Mouse (Mus musculus) MEL (cell line): Measurements from ENCODE around the gene Cnn2. TPM values are rescaled to one million over a fixed set of nuclear protein-coding genes. Genes with fewer than 3 reads are reported as not detected.
A peak's percentile ranks its signal among the peaks of the same experiment; 100 is the strongest.

ENCODE experiments used
- DNase-seq: peaks from one replicate; pipeline ENCODE4 v3.0.0; 2011; ENCODE audit warnings: low read depth, low spot score
- H3K27ac ChIP-seq: 2 replicates; pipeline ENCODE4 v1.5.1; 2012; ENCODE audit warnings: low read depth, mild to moderate bottlenecking, control low read depth, low read length, moderate library complexity; ENCODE audit not compliant: control insufficient read depth
- H3K27me3 ChIP-seq, 2 experiments: fragments of 150-350 bp in 1 of 2; sonication (generic) in 1 of 2; 2 replicates each; pipeline ENCODE4 v1.6.1; 2012; ENCODE audit warnings: low read length in 2 of 2, mild to moderate bottlenecking in 2 of 2, improper control_type of control experiment in 1 of 2, moderate library complexity in 1 of 2; ENCODE audit not compliant: insufficient read depth in 2 of 2, control insufficient read depth in 1 of 2
- H3K36me3 ChIP-seq, 2 experiments: 2 replicates each; pipeline ENCODE4 v1.6.1; 2012 to 2014; ENCODE audit warnings: low read length in 2 of 2, improper control_type of control experiment in 1 of 2, inconsistent platforms in 1 of 2, mild to moderate bottlenecking in 1 of 2; ENCODE audit not compliant: insufficient read depth in 2 of 2, control insufficient read depth in 1 of 2
- H3K4me1 ChIP-seq, 2 experiments: fragments of 150-350 bp in 1 of 2; sonication (generic) in 1 of 2; 2 replicates each; pipeline ENCODE4 v1.6.1; 2012; ENCODE audit warnings: low read length in 2 of 2, improper control_type of control experiment in 1 of 2, mild to moderate bottlenecking in 1 of 2; ENCODE audit not compliant: insufficient read depth in 2 of 2, control insufficient read depth in 1 of 2
- H3K4me3 ChIP-seq, 2 experiments: fragments of 150-350 bp in 1 of 2; sonication (generic) in 1 of 2; 2 replicates each; pipeline ENCODE4 v1.5.1; 2012; ENCODE audit warnings: low read depth in 2 of 2, low read length in 2 of 2, mild to moderate bottlenecking in 2 of 2, moderate library complexity in 2 of 2, control low read depth in 1 of 2, improper control_type of control experiment in 1 of 2; ENCODE audit not compliant: control insufficient read depth in 1 of 2, insufficient read depth in 1 of 2
- H3K79me2 ChIP-seq: 2 replicates; pipeline ENCODE4 v1.6.1; 2012; ENCODE audit warnings: mild to moderate bottlenecking, low read length, moderate library complexity; ENCODE audit not compliant: control insufficient read depth, poor library complexity, insufficient read depth
- H3K9ac ChIP-seq: 2 replicates; pipeline ENCODE4 v1.6.1; 2012; ENCODE audit warnings: low read depth, mild to moderate bottlenecking, control low read depth, low read length, moderate library complexity; ENCODE audit not compliant: control insufficient read depth, poor library complexity, severe bottlenecking
- H3K9me3 ChIP-seq: fragments of 150-350 bp; sonication (generic); replicated peaks from 2 replicates; pipeline ENCODE4 v1.6.1; 2012; ENCODE audit warnings: mild to moderate bottlenecking, low read length, improper control_type of control experiment, moderate library complexity; ENCODE audit not compliant: insufficient read depth
- BHLHE40 ChIP-seq: IDR thresholded peaks from 2 replicates; pipeline ENCODE4 v1.6.1; 2012; ENCODE audit warnings: low read depth, mild to moderate bottlenecking, inconsistent platforms, low read length, improper control_type of control experiment, borderline replicate concordance
- CHD1 ChIP-seq: IDR thresholded peaks from 2 replicates; pipeline ENCODE4 v1.6.1; 2012; ENCODE audit warnings: low read depth, mild to moderate bottlenecking, inconsistent platforms, low read length, improper control_type of control experiment
- CHD2 ChIP-seq: IDR thresholded peaks from 2 replicates; pipeline ENCODE4 v1.6.1; 2011; ENCODE audit warnings: low read length, improper control_type of control experiment
- E2F4 ChIP-seq: IDR thresholded peaks from 2 replicates; pipeline ENCODE4 v1.6.1; 2011; ENCODE audit warnings: low read depth, low read length, improper control_type of control experiment, borderline replicate concordance
- ELF1 ChIP-seq: IDR thresholded peaks from 2 replicates; pipeline ENCODE4 v1.6.1; 2014; ENCODE audit warnings: low read depth, mild to moderate bottlenecking, inconsistent platforms, low read length, improper control_type of control experiment, moderate library complexity
- ETS1 ChIP-seq: IDR thresholded peaks from 2 replicates; pipeline ENCODE4 v1.6.1; 2012; ENCODE audit warnings: low read depth, mild to moderate bottlenecking, inconsistent platforms, low read length, improper control_type of control experiment, moderate library complexity
- GABPA ChIP-seq: IDR thresholded peaks from 2 replicates; pipeline ENCODE4 v1.6.1; 2012; ENCODE audit warnings: low read depth, mild to moderate bottlenecking, inconsistent platforms, low read length, improper control_type of control experiment, moderate library complexity
- GATA1 ChIP-seq: IDR thresholded peaks from 2 replicates; pipeline ENCODE4 v1.6.1; 2011; ENCODE audit warnings: low read depth, low read length, improper control_type of control experiment
- HCFC1 ChIP-seq: IDR thresholded peaks from 2 replicates; pipeline ENCODE4 v1.6.1; 2012; ENCODE audit warnings: low read depth, mild to moderate bottlenecking, inconsistent platforms, low read length, improper control_type of control experiment, moderate library complexity
- JUND ChIP-seq: IDR thresholded peaks from 2 replicates; pipeline ENCODE4 v1.6.1; 2011; ENCODE audit warnings: low read depth, mild to moderate bottlenecking, improper control_type of control experiment, low read length
- MAFK ChIP-seq: IDR thresholded peaks from 2 replicates; pipeline ENCODE4 v1.6.1; 2011; ENCODE audit warnings: low read depth, mild to moderate bottlenecking, low read length, improper control_type of control experiment, borderline replicate concordance
- MAX ChIP-seq: IDR thresholded peaks from 2 replicates; pipeline ENCODE4 v1.6.1; 2011; ENCODE audit warnings: low read length, improper control_type of control experiment
- MAZ ChIP-seq: IDR thresholded peaks from 2 replicates; pipeline ENCODE4 v1.6.1; 2012; ENCODE audit warnings: low read depth, mild to moderate bottlenecking, inconsistent platforms, low read length, improper control_type of control experiment
- MEF2A ChIP-seq: IDR thresholded peaks from 2 replicates; pipeline ENCODE4 v1.6.1; 2014; ENCODE audit warnings: low read depth, mild to moderate bottlenecking, inconsistent platforms, low read length, improper control_type of control experiment; ENCODE audit not compliant: poor library complexity, insufficient replicate concordance, severe bottlenecking; ENCODE audit errors: extremely low read depth
- MXI1 ChIP-seq: IDR thresholded peaks from 2 replicates; pipeline ENCODE4 v1.6.1; 2011; ENCODE audit warnings: mild to moderate bottlenecking, low read depth, low read length, improper control_type of control experiment
- MYB ChIP-seq: IDR thresholded peaks from 2 replicates; pipeline ENCODE4 v1.6.1; 2011; ENCODE audit warnings: mild to moderate bottlenecking, low read depth, low read length, improper control_type of control experiment
- NELFE ChIP-seq: IDR thresholded peaks from 2 replicates; pipeline ENCODE4 v1.6.1; 2011; ENCODE audit warnings: low read depth, low read length, improper control_type of control experiment
- NRF1 ChIP-seq: IDR thresholded peaks from 2 replicates; pipeline ENCODE4 v1.6.1; 2014; ENCODE audit warnings: low read depth, mild to moderate bottlenecking, inconsistent platforms, low read length, improper control_type of control experiment, moderate library complexity; ENCODE audit not compliant: poor library complexity, insufficient read depth, severe bottlenecking
- POLR2A ChIP-seq, 2 experiments: IDR thresholded peaks; 2 replicates each; pipeline ENCODE4 v1.6.1; 2011 to 2012; ENCODE audit warnings: low read length in 2 of 2, mild to moderate bottlenecking in 2 of 2, control low read depth in 1 of 2, improper control_type of control experiment in 1 of 2, low read depth in 1 of 2, moderate library complexity in 1 of 2; ENCODE audit not compliant: control insufficient read depth in 1 of 2, insufficient read depth in 1 of 2, poor library complexity in 1 of 2
- POLR2AphosphoS2 ChIP-seq: IDR thresholded peaks from 2 replicates; pipeline ENCODE4 v1.6.1; 2011; ENCODE audit warnings: low read length, improper control_type of control experiment
- POLR2AphosphoS5 ChIP-seq: IDR thresholded peaks from 2 replicates; pipeline ENCODE4 v1.6.1; 2012; ENCODE audit warnings: low read depth, borderline replicate concordance, mild to moderate bottlenecking, inconsistent platforms, low read length, moderate library complexity, mixed read lengths
- RAD21 ChIP-seq: IDR thresholded peaks from 2 replicates; pipeline ENCODE4 v1.6.1; 2011; ENCODE audit warnings: mild to moderate bottlenecking, low read depth, low read length, improper control_type of control experiment
- RCOR1 ChIP-seq: IDR thresholded peaks from 2 replicates; pipeline ENCODE4 v1.6.1; 2012; ENCODE audit warnings: low read depth, mild to moderate bottlenecking, inconsistent platforms, low read length, improper control_type of control experiment
- SMC3 ChIP-seq: IDR thresholded peaks from 2 replicates; pipeline ENCODE4 v1.6.1; 2011; ENCODE audit warnings: low read depth, low read length, improper control_type of control experiment
- TAL1 ChIP-seq: IDR thresholded peaks from 2 replicates; pipeline ENCODE4 v1.6.1; 2012; ENCODE audit warnings: mild to moderate bottlenecking, inconsistent platforms, low read length, moderate library complexity, mixed read lengths
- TBP ChIP-seq: IDR thresholded peaks from 2 replicates; pipeline ENCODE4 v1.8.0; 2011; ENCODE audit warnings: low read depth, low read length, improper control_type of control experiment
- TCF12 ChIP-seq: IDR thresholded peaks from 2 replicates; pipeline ENCODE4 v1.6.1; 2014; ENCODE audit warnings: low read depth, mild to moderate bottlenecking, inconsistent platforms, low read length, improper control_type of control experiment, moderate library complexity
- UBTF ChIP-seq: IDR thresholded peaks from 2 replicates; pipeline ENCODE4 v1.6.1; 2012; ENCODE audit warnings: low read depth, mild to moderate bottlenecking, inconsistent platforms, low read length, improper control_type of control experiment, moderate library complexity, borderline replicate concordance; ENCODE audit not compliant: insufficient read depth
- USF1 ChIP-seq: IDR thresholded peaks from 2 replicates; pipeline ENCODE4 v1.6.1; 2014; ENCODE audit warnings: low read depth, mild to moderate bottlenecking, inconsistent platforms, low read length, improper control_type of control experiment, moderate library complexity
- USF2 ChIP-seq, 2 experiments: IDR thresholded peaks; 2 replicates each; pipeline ENCODE4 v1.6.1; 2011 to 2012; ENCODE audit warnings: improper control_type of control experiment in 2 of 2, low read length in 2 of 2, borderline replicate concordance in 1 of 2, inconsistent platforms in 1 of 2, low read depth in 1 of 2, mild to moderate bottlenecking in 1 of 2; ENCODE audit not compliant: insufficient read depth in 1 of 2
- ZC3H11A ChIP-seq: IDR thresholded peaks from 2 replicates; pipeline ENCODE4 v1.6.1; 2012; ENCODE audit warnings: low read depth, mild to moderate bottlenecking, inconsistent platforms, low read length, improper control_type of control experiment
- ZKSCAN1 ChIP-seq: IDR thresholded peaks from 2 replicates; pipeline ENCODE4 v1.6.1; 2012; ENCODE audit warnings: low read depth, mild to moderate bottlenecking, inconsistent platforms, low read length, improper control_type of control experiment, moderate library complexity
- ZMIZ1 ChIP-seq: IDR thresholded peaks from 2 replicates; pipeline ENCODE4 v1.6.1; 2012; ENCODE audit warnings: low read depth, mild to moderate bottlenecking, inconsistent platforms, low read length, improper control_type of control experiment, moderate library complexity
- ZNF384 ChIP-seq: IDR thresholded peaks from 2 replicates; pipeline ENCODE4 v1.6.1; 2012; ENCODE audit warnings: low read depth, mild to moderate bottlenecking, inconsistent platforms, low read length, improper control_type of control experiment
- polyA plus RNA-seq, 2 experiments: library from polyadenylated mRNA; stranded (reverse) in 1 of 2; unstranded in 1 of 2; fragments of >175 nt in 1 of 2; fragments of >200 nt in 1 of 2; gene quantifications; 2 replicates each; pipeline versions ENCODE4 v1.2.1 to v1.2.4; 2012; ENCODE audit warnings: low replicate concordance in 2 of 2, low read depth in 1 of 2; ENCODE audit not compliant: insufficient read length in 2 of 2, insufficient read depth in 1 of 2, missing spikeins in 1 of 2
- total RNA-seq: library from RNA; depleted of rRNA; stranded (reverse); fragments of 300-350 nt; gene quantifications from 2 replicates; pipeline ENCODE4 v1.2.3, GENCODE M21; 2012

Gene Cnn2
- total and polyA plus RNA-seq, 3 experiments = 8.7 to 25.3 TPM; not detected in 1

DNA sequence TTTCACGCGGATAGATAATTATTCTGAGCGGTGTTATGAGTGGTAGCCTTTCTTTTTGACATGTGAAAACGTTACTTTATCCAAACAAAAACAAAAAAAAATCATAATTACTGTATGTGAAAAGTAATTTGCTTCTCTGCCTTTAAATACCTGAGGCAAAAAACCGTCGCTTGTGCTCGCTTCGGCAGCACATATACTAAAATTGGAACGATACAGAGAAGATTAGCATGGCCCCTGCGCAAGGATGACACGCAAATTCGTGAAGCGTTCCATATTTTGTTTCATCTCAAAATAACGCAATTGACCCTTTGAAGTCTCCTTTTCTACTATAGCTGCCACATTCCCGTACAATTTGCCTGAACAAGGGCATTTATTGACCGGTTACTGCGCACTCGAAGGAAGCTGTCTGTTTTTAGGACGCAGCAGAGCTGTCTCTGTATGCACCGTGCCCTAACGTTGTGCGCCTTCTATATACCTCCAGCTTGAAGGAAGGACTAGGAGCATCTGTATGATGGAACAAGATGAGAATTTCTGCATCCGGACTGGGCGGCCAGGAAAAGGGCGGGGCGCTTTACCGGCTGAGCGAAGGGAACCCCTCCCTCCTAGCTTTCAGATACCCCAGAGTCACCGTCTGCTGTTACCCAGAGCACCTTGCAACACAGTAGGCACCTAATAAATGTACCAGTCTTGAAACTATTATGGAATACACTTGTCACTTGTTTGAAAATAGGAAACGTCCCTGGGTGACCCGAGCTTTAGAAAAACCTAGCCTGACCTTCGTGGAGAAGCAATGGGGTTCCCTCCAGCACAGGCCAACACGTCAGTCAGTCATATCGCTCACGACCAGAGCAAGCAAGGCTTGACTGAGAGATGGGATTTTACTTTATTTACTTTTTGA lies 2.8 kb upstream of the Cnn2 start:
- H3K27me3 ChIP-seq = no peaks in the 10 kb centered on the region
- H3K79me2 ChIP-seq = peaks cover 25% of the 10 kb centered on the region
- peaks cover 0 to 16% of the 10 kb centered on the region in 2 experiments; a peak in 2 of 4 replicates for H3K4me1 ChIP-seq
- peak; percentile 92 for DNase-seq
- no peaks in the 10 kb centered on the region for H3K9me3 ChIP-seq
- peaks cover 0 to 5% of the 10 kb centered on the region in 2 experiments; a peak in 2 of 4 replicates for H3K36me3 ChIP-seq
- H3K9ac ChIP-seq = peak overlapping the region; percentile 79
- H3K4me3 ChIP-seq = peak overlapping the region; percentile 62 to 78
- peak overlapping the region; percentile 88 for H3K27ac ChIP-seq
- TF ChIP-seq NELFE (peak; percentile 44), USF2 (IDR thresholded peaks at IDR 0.05; ENCODE audit: borderline replicate concordance in 1 of 2, insufficient read depth in 1 of 2, low read depth in 1 of 2, low read length in 2 of 2) (no peak), GABPA (no peak), TAL1 (0 out of 2 replicates have a peak, but pooled peaks have one; percentile 15), ZC3H11A (no peak), UBTF (no peak), POLR2AphosphoS2 (no peak), MAX (0 out of 2 replicates have a peak, but pooled peaks have one; percentile 37), USF1 (no peak), CHD1 (peak; percentile 84; the same call in 1 of the 2 replicates), TBP (peak; percentile 99), ELF1 (0 out of 2 replicates have a peak, but pooled peaks have one; percentile 29), ZNF384 (peak; percentile 82), HCFC1 (peak; percentile 50), ZKSCAN1 (no peak), RAD21 (no peak), RCOR1 (0 out of 2 replicates have a peak, but pooled peaks have one; percentile 25), CHD2 (no peak), GATA1 (no peak; the same call in 1 of the 2 replicates), ETS1 (peak; percentile 54), MAZ (no peak; the same call in 1 of the 2 replicates), JUND (no peak), MYB (no peak), E2F4 (no peak), BHLHE40 (no peak), NRF1 (peak; percentile 49; the same call in 1 of the 2 replicates), MEF2A (no peak), MAFK (peak; percentile 95), ZMIZ1 (no peak; the same call in 1 of the 2 replicates), POLR2A (IDR thresholded peaks at IDR 0.05; ENCODE audit: control insufficient read depth in 1 of 2, insufficient read depth in 1 of 2, low read depth in 1 of 2, low read length in 2 of 2, poor library complexity in 1 of 2) (peak; percentile 28 to 78; a peak in 2 of 4 replicates), POLR2AphosphoS5 (no peak), MXI1 (peak; percentile 60; the same call in 1 of the 2 replicates), TCF12 (no peak), SMC3 (no peak)
